Mouse (Mus musculus) cortical plate, adult 2 months (tissue): Measurements from ENCODE around the gene Vwc2. TPM values are rescaled to one million over a fixed set of nuclear protein-coding genes. Genes with fewer than 3 reads are reported as not detected.
A peak's percentile ranks its signal among the peaks of the same experiment; 100 is the strongest.

Experiments used
- H3K27ac ChIP-seq: fragments of 200-500 bp; 2 replicates; pipeline ENCODE4 v1.5.1; 2012; ENCODE audit warnings: low read length, control low read depth, inconsistent platforms; ENCODE audit not compliant: insufficient read depth
- H3K4me1 ChIP-seq: fragments of 200-500 bp; 2 replicates; pipeline ENCODE4 v1.6.1; 2011; ENCODE audit warnings: low read length; ENCODE audit not compliant: control insufficient read depth, insufficient read depth
- H3K4me3 ChIP-seq: fragments of 200-500 bp; 2 replicates; pipeline ENCODE4 v1.5.1; 2011; ENCODE audit warnings: mild to moderate bottlenecking, low read length, control low read depth; ENCODE audit not compliant: insufficient read depth
- CTCF ChIP-seq: fragments of 200-500 bp; IDR thresholded peaks from 2 replicates; pipeline ENCODE4 v1.5.1; 2011; ENCODE audit warnings: mild to moderate bottlenecking, control low read depth, low read length; ENCODE audit not compliant: insufficient read depth; ENCODE audit errors: extremely low read depth
- POLR2A ChIP-seq: fragments of 200-500 bp; IDR thresholded peaks from 2 replicates; pipeline ENCODE4 v1.6.1; 2011; ENCODE audit warnings: mild to moderate bottlenecking, low read length, control low read depth; ENCODE audit not compliant: insufficient read depth; ENCODE audit errors: extremely low read depth
- polyA plus RNA-seq: library from polyadenylated mRNA; depleted of rRNA; stranded (reverse); fragments of >200 nt; gene quantifications from 2 replicates; pipeline ENCODE4 v1.2.3, GENCODE M21; 2012

The Vwc2 gene
- polyA plus RNA-seq, 1 experiment, result 7.4 TPM

GRCm38 (mm10) chr11:11115031-11115647 is 1.1 kb downstream of the Vwc2 start:
- Histone ChIP-seq H3K27ac (no peak overlapping the region), H3K4me3 (peak overlapping the region; percentile 65)
- TF ChIP-seq CTCF (no peak), POLR2A (no peak)

GRCm38 (mm10) chr11:11115648-11116590 is 1.9 kb downstream of the Vwc2 start:
- H3K27ac ChIP-seq, result no peak overlapping the region
- TF ChIP-seq CTCF (no peak), POLR2A (no peak)
- no peaks in the 10 kb centered on the region for H3K4me1 ChIP-seq
- H3K4me3 ChIP-seq, result peak overlapping the region; percentile 65

More at GRCm38 (mm10) chr11:11115031-11115647, 1.1 kb downstream of the Vwc2 start:
- H3K4me1 ChIP-seq, result no peaks in the 10 kb centered on the region

- Histone ChIP-seq H3K27ac (no peak overlapping the region), H3K4me1 (no peaks in the 10 kb centered on the region), H3K4me3 (peak overlapping the region; percentile 65)
- TF ChIP-seq CTCF (no peak), POLR2A (no peak)
These were observed 2.7 kb downstream of the Vwc2 start for GRCm38 (mm10) chr11:11116736-11117135.

GRCm38 (mm10) chr11:11122866-11123265 is 8.8 kb downstream of the Vwc2 start:
- Histone ChIP-seq H3K4me1 (no peaks in the 10 kb centered on the region), H3K4me3 (no peak overlapping the region), H3K27ac (no peak overlapping the region)
- TF ChIP-seq CTCF, result no peak
- TF ChIP-seq POLR2A, result no peak

GRCm38 (mm10) chr11:11131414-11132077 is 17.5 kb downstream of the Vwc2 start:
- Histone ChIP-seq H3K4me1 (no peaks in the 10 kb centered on the region), H3K4me3 (no peak overlapping the region), H3K27ac (no peak overlapping the region)
- TF ChIP-seq POLR2A (no peak), CTCF (peak; percentile 79)

GRCm38 (mm10) chr11:11140622-11141021 is 26.6 kb downstream of the Vwc2 start:
- TF ChIP-seq CTCF (no peak), POLR2A (no peak)
- no peaks in the 10 kb centered on the region for H3K4me1 ChIP-seq
- no peak overlapping the region for H3K4me3 ChIP-seq
- no peak overlapping the region for H3K27ac ChIP-seq

GRCm38 (mm10) chr11:11152681-11153080 is 38.7 kb downstream of the Vwc2 start:
- Histone ChIP-seq H3K4me1 (no peaks in the 10 kb centered on the region), H3K27ac (no peak overlapping the region), H3K4me3 (no peak overlapping the region)
- TF ChIP-seq POLR2A (no peak), CTCF (no peak)

- Histone ChIP-seq H3K4me1 (no peaks in the 10 kb centered on the region), H3K4me3 (no peak overlapping the region), H3K27ac (no peak overlapping the region)
- TF ChIP-seq CTCF (no peak), POLR2A (no peak)
These were observed 57.4 kb downstream of the Vwc2 start for GRCm38 (mm10) chr11:11171396-11171795.

- no peak overlapping the region for H3K4me3 ChIP-seq
- no peak for TF ChIP-seq POLR2A
- TF ChIP-seq CTCF, result no peak
- no peaks in the 10 kb centered on the region for H3K4me1 ChIP-seq
- H3K27ac ChIP-seq, result no peak overlapping the region
These were observed 61.2 kb downstream of the Vwc2 start for GRCm38 (mm10) chr11:11175259-11175658.
